Mouse (Mus musculus) gastrocnemius, postnatal 36 days (tissue): ENCODE data around the gene Olfr630. TPM values are rescaled to one million over a fixed set of nuclear protein-coding genes. Genes with fewer than 3 reads are reported as not detected.
"Not testable (repeated sequence)": the region's sequence is repeated elsewhere in the genome, so short reads cannot be mapped to it uniquely, and the experiment has no call there.

ENCODE experiments used
- DNase-seq, 2 experiments: peaks; one replicate each; pipeline ENCODE4 v3.0.0; 2022
- intact Hi-C: fragments of 180-260 bp; cut with DNase I; formaldehyde crosslinking; loops from one replicate; pipeline ENCODE4 v1.15.1; 2025
- long read RNA-seq, 2 experiments: library from polyadenylated mRNA; stranded (forward); transcript quantifications; one replicate each; pipeline ENCODE4 v2.0.0; 2021
- total RNA-seq, 2 experiments: library from RNA; stranded (reverse); gene quantifications; 2 replicates each; pipeline ENCODE4 v1.2.3; 2021

Gene Olfr630
- total RNA-seq, result not detected
- long read RNA-seq, experiment 1, result 0 reads
- long read RNA-seq, experiment 2, result 0 reads

- intact Hi-C loops, result no loop called here
Observed at GRCm38 (mm10) chr7:103757233-103757632, at the start of gene Olfr630. Olfr630 (minus strand) TSS chr7:103757333.

GRCm38 (mm10) chr7:103806856-103807255 is 49.7 kb upstream of the Olfr630 start:
- DNase-seq, result no peak
- intact Hi-C loops, result no loop called here

More at GRCm38 (mm10) chr7:103757233-103757632, at the start of gene Olfr630:
- DNase-seq, result no peak

- intact Hi-C loops, result no loop called here
Observed at GRCm38 (mm10) chr7:103792669-103793388, 35.7 kb upstream of the Olfr630 start.

GRCm38 (mm10) chr7:103791721-103792120 is 34.6 kb upstream of the Olfr630 start, which contains the start of gene Olfr67:
Olfr67 (minus strand) TSS chr7:103791821.
- DNase-seq, result no peak
- intact Hi-C loops, result no loop called here

More at GRCm38 (mm10) chr7:103792669-103793388, 35.7 kb upstream of the Olfr630 start:
- no peak for DNase-seq

- intact Hi-C loops, result no loop called here
- DNase-seq, result no peak
Observed at GRCm38 (mm10) chr7:103779598-103779997, 22.5 kb upstream of the Olfr630 start, which contains the start of gene Olfr68. Olfr68 (minus strand) TSS chr7:103779698.

- DNase-seq, intact Hi-C loops: not testable (repeated sequence)
Observed at GRCm38 (mm10) chr7:103777652-103778051, 20.5 kb upstream of the Olfr630 start.

DNA sequence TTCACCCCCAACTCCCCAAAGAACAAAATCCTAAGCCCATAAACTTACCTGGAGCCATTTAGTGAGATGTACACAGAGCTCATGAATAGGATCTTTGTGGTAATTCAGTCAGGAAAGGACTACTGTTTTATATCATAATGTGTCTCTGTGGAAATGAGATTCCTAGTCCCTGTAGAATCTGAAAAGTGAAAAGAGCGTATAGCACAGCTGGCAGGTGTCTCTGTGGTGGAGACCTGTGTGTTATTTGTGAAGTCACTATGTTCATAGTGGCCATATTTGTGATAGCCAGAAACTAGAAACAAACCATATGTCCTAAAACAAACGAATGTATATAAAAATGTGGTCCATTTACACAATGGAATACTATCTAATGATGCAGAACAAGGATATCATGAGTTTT is 14.4 kb upstream of the Olfr630 start, which contains the start of gene Olfr69:
Olfr69 (minus strand) TSS at position 101 of the 400 bp plus-strand sequence.
- no peak for DNase-seq
- intact Hi-C loops, result no loop called here

DNA sequence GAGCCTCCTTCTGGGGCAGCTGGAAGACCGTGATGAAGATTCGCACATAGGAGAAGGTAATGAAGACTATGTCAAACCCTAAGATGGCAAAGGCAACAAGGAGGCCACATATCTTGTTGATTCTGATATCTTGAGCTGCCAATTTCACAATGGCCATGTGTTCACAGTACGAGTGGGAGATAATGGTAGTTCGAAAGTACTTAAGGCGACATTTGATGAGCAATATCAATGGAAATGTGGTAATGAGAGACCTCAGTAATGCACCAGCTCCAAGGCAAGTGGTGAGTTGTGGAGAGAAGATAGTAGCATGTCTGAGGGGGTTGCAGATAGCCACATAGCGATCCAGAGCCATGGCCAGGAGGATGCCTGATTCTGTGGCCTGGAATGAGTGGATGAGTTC is 10.6 kb upstream of the Olfr630 start:
- DNase-seq, intact Hi-C loops: not testable (repeated sequence)

- intact Hi-C loops, result not testable (repeated sequence)
Observed at GRCm38 (mm10) chr7:103762212-103762611, 5.1 kb upstream of the Olfr630 start.

GRCm38 (mm10) chr7:103744843-103745242 is 12.3 kb downstream of the Olfr630 start, which contains the start of gene Olfr629:
Olfr629 (minus strand) TSS chr7:103744943.
- DNase-seq, result no peak
- intact Hi-C loops, result no loop called here

More at GRCm38 (mm10) chr7:103762212-103762611, 5.1 kb upstream of the Olfr630 start:
- not testable (repeated sequence) for DNase-seq

GRCm38 (mm10) chr7:103730074-103730473 is 27.1 kb downstream of the Olfr630 start, which contains the start of gene Olfr628:
Olfr628 (plus strand) TSS chr7:103730374.
- no peak for DNase-seq
- intact Hi-C loops, result no loop called here

DNA sequence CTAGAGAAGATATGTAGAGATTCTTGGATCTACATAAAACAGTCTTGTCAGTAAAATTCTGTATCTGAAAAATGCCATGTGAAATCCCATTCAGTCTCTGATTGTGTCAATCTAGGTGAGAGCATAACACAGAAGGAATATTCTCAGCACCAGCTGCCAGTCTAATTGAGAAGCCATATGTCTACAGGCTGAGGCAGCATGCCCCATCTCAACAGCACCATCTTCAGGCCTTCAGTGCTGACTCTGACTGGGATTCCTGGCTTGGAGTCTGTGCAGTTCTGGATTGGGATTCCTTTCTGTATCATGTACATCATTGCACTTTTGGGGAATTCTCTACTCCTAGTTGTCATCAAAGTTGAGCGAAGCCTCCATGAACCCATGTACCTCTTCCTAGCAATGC is 40.7 kb downstream of the Olfr630 start:
- DNase-seq, intact Hi-C loops: not testable (repeated sequence)

DNA sequence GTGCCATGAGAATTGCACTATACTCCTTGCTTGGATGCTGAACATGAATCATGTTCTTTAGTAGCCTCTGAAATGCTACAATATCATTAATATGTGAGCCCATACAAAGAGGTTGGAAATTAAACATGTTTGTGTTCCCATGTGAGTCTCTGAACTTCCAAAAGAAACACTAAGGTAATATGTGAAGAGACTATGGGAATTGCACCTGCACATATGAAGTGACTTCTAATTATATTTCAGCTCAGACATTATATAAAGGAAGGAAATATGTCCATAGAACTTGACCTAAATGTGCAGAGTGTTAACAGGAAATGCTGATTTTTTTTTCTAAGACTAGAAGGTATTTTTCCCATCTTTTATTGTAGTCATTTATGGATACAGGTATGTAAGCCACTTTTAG is 42.8 kb downstream of the Olfr630 start, which contains the start of gene Olfr243:
Olfr243 (plus strand) TSS at position 301 of the 400 bp plus-strand sequence.
- no peak for DNase-seq
- intact Hi-C loops, result no loop called here

DNA sequence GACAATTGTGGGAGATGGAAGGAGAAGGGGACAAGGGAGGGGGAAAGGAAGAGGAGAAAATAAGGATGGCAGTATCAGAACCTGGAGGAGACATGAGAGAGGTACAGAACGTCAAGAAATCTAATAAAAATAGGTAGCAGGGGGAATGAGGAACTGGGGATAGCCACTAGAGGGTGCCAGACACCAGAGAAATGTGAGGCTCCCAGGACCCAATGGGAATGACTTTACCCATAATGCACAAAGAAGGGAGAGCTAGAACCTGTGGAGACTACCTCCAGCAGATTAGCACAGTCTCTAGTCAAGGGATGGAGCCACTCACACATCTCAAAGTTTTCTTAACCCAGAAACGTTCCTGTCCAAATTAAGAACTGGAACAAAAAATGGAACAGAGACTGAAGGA is 45.1 kb downstream of the Olfr630 start:
- no peak for DNase-seq
- intact Hi-C loops, result no loop called here

Other genes starting within 250 kb of the Olfr630 start
- not detected for gene Olfr610, start 245.2 kb downstream of the Olfr630 start, total RNA-seq
- not detected for gene Olfr611, start 236.5 kb downstream of the Olfr630 start, total RNA-seq
- gene Olfr612, start 214.6 kb downstream of the Olfr630 start, total RNA-seq, result not detected
- gene Olfr613, start 209.3 kb downstream of the Olfr630 start, total RNA-seq, result not detected
- gene Olfr615, start 201.3 kb downstream of the Olfr630 start, total RNA-seq, result not detected
- gene Olfr616, start 188.2 kb downstream of the Olfr630 start, total RNA-seq, result not detected
- gene Olfr617, start 184.3 kb downstream of the Olfr630 start, total RNA-seq, result not detected
- not detected for gene Olfr618, start 167.2 kb downstream of the Olfr630 start, total RNA-seq
- not detected for gene Olfr619, start 156.8 kb downstream of the Olfr630 start, total RNA-seq
- not detected for gene Olfr620, start 144.8 kb downstream of the Olfr630 start, total RNA-seq
- not detected for gene Olfr622, start 114.6 kb downstream of the Olfr630 start, total RNA-seq
- not detected for gene Olfr623, start 93.6 kb downstream of the Olfr630 start, total RNA-seq
- not detected for gene Olfr624, start 86.1 kb downstream of the Olfr630 start, total RNA-seq
- not detected for gene Olfr625-ps1, start 74.6 kb downstream of the Olfr630 start, total RNA-seq
- gene Olfr243, start 42.7 kb downstream of the Olfr630 start, total RNA-seq, result not detected
- gene Olfr628, start 27.0 kb downstream of the Olfr630 start, total RNA-seq, result not detected
- not detected for gene Olfr629, start 12.4 kb downstream of the Olfr630 start, total RNA-seq
- not detected for gene Olfr69, start 14.3 kb upstream of the Olfr630 start, total RNA-seq
- gene Olfr68, start 22.4 kb upstream of the Olfr630 start, total RNA-seq, result not detected
- not detected for gene Olfr67, start 34.5 kb upstream of the Olfr630 start, total RNA-seq
- 10 to 100 TPM; 28.4 to 35.6 TPM for gene Hbb-bt, start 56.7 kb upstream of the Olfr630 start, total RNA-seq
- gene Hbb-bs, start 70.8 kb upstream of the Olfr630 start, total RNA-seq, result 100 to 1,000 TPM; 266 to 399 TPM
- gene Hbb-bh2, start 83.2 kb upstream of the Olfr630 start, total RNA-seq, result not detected
- not detected for gene Hbb-bh1, start 85.8 kb upstream of the Olfr630 start, total RNA-seq
- not detected for gene Hbb-y, start 95.9 kb upstream of the Olfr630 start, total RNA-seq
- gene Olfr66, start 128.9 kb upstream of the Olfr630 start, total RNA-seq, result not detected
- gene Olfr64, start 137.2 kb upstream of the Olfr630 start, total RNA-seq, result not detected
- not detected for gene Olfr65, start 146.2 kb upstream of the Olfr630 start, total RNA-seq
- gene Olfr631, start 171.5 kb upstream of the Olfr630 start, total RNA-seq, result not detected
- not detected for gene Olfr632, start 177.0 kb upstream of the Olfr630 start, total RNA-seq
- gene Olfr633, start 187.1 kb upstream of the Olfr630 start, total RNA-seq, result not detected
- gene Olfr635, start 213.8 kb upstream of the Olfr630 start, total RNA-seq, result not detected
- not detected for gene Olfr638, start 241.4 kb upstream of the Olfr630 start, total RNA-seq